Mouse (Mus musculus) spleen, adult 2 months (tissue): Measurements from ENCODE around the gene Wdr27.

ENCODE experiments used
- CTCF ChIP-seq: fragments of 200-500 bp; IDR thresholded peaks from 2 replicates; pipeline ENCODE4 v1.5.1; 2011; ENCODE audit warnings: mild to moderate bottlenecking, inconsistent platforms; ENCODE audit not compliant: insufficient read depth, insufficient read length, insufficient replicate concordance; ENCODE audit errors: extremely low read depth
- POLR2A ChIP-seq: fragments of 200-500 bp; IDR thresholded peaks from 2 replicates; pipeline ENCODE4 v1.6.1; 2011; ENCODE audit warnings: low read depth, low read length, inconsistent platforms

- TF ChIP-seq CTCF (no peak), POLR2A (no peak)
These were observed 143.7 kb downstream of the Wdr27 start for GRCm38 (mm10) chr17:14799243-14799642.
